Mouse (Mus musculus) MEL-GATA-1-ER (cell line): ENCODE measurements around the gene Wdfy1.

Experiments used
- DNase-seq: peaks from one replicate; pipeline ENCODE4 v3.0.0-alpha.2; 2012; ENCODE audit warnings: low read depth; ENCODE audit errors: extremely low read depth

Wdfy1 gene

DNA sequence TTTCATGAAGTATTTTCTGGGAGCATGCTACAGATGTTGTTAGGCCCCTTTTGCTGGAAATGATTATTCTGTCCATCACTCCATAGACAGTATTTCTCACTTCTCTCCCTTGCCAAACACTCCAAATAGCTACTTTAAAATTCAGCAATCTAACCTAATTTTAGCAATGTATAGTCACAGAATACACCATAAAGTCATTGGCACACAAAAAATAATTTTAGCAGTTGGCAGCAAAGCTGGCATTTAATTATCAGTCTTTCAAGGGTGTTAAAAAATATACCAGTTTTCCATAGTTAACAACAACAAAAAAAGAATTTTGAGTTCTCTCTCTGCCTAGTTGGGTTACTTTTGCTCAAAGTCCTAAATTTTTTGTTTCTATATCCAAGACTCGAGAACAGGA lies 118.5 kb downstream of the Wdfy1 start:
- no peak for DNase-seq

DNA sequence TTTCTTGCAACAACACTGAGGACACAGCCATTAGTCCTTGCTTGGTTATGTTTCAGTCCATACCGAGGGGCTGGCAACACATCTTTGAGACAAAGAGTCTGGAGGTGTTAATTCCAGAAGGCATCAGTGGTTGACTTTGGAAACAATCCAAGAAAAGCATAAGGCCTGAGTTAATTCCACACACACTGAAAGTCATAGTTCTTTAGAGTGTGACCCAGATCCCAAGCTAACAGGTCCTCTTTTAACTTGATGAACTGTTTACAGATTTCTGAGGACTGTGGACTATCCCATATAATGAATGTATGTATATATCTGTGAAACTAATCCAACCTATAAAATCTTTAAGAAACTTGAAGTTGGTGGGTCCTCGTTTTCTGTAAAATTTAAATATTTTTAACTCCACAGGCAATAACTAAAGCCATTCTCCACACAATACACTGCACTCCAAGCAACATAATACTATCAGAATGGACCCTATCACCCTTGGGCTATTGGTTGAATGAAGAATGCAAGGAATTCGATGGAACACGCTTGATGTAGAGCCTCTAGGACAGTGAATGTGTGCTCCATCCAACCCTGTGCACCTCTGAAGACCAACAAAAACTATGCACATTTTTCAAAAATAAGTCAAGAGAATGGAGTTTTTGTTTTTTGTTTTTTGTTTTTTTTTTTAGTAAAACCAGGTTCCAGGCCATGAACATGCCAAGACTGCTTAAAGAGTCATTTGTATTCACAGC lies 120.0 kb downstream of the Wdfy1 start:
- no peak for DNase-seq

DNA sequence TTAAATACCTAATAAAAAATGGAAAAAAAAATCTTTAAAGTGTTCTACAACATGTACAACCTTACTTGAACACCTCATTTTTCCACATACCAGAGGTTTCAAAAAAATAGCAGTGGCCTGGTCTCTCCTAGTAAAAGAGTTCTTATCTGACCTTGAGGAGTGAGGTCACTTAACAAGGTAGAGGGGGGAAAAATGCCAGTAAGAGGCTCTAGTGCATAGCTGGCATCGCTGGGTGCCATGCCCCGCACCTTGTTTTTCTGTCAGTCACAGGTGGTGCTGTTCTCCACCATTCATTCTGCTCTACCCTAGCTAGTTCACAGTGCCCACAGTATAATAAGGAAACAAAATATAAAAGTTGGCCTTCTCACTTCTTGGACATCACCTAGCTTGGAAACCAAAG lies 121.0 kb downstream of the Wdfy1 start:
- no peak for DNase-seq
